Mouse (Mus musculus) brain, embryonic 14.5 days (tissue): Measurements from ENCODE around the gene Bpifb4.

Source experiments
- CTCF ChIP-seq: fragments of 200-500 bp; IDR thresholded peaks from 2 replicates; pipeline ENCODE4 v1.5.1; 2012; ENCODE audit warnings: inconsistent platforms, mild to moderate bottlenecking, moderate library complexity, borderline replicate concordance; ENCODE audit not compliant: insufficient read depth, insufficient read length; ENCODE audit errors: extremely low read depth
- POLR2A ChIP-seq: fragments of 200-500 bp; IDR thresholded peaks from 2 replicates; pipeline ENCODE4 v1.6.1; 2012; ENCODE audit warnings: mild to moderate bottlenecking, inconsistent platforms, borderline replicate concordance; ENCODE audit not compliant: poor library complexity, insufficient read depth, insufficient read length, severe bottlenecking; ENCODE audit errors: extremely low read depth

GRCm38 (mm10) chr2:154000501-154000900, 62.5 kb downstream of the Bpifb4 start:
- TF ChIP-seq CTCF: no peak
- TF ChIP-seq POLR2A: no peak
